Mouse (Mus musculus) retina, adult 2 months (tissue): ENCODE results near the gene Cp.
A peak's percentile ranks its signal among the peaks of the same experiment; 100 is the strongest.
"Not testable (repeated sequence)": the region's sequence is repeated elsewhere in the genome, so short reads cannot be mapped to it uniquely, and the experiment has no call there.

Source experiments
- DNase-seq: peaks from one replicate; pipeline ENCODE4 v3.0.0-alpha.2; 2012; ENCODE audit warnings: low read depth, low spot score

Cp gene

GRCm38 (mm10) chr3:20005611-20006010, 48.8 kb downstream of the Cp start:
- no peak for DNase-seq

- no peak for DNase-seq
Observed at GRCm38 (mm10) chr3:20007275-20007674, 50.4 kb downstream of the Cp start.

- DNase-seq, result no peak
Observed at GRCm38 (mm10) chr3:20007759-20008158, 50.9 kb downstream of the Cp start.

- DNase-seq, result no peak
Observed at GRCm38 (mm10) chr3:20010464-20010863, 53.6 kb downstream of the Cp start.

- DNase-seq, result not testable (repeated sequence)
Observed at GRCm38 (mm10) chr3:20010905-20011304, 54.1 kb downstream of the Cp start.

GRCm38 (mm10) chr3:20014454-20014853, 57.6 kb downstream of the Cp start:
- no peak for DNase-seq

- no peak for DNase-seq
Observed at GRCm38 (mm10) chr3:20018076-20018475, 61.2 kb downstream of the Cp start.

GRCm38 (mm10) chr3:20023832-20024231, 67.0 kb downstream of the Cp start:
- no peak for DNase-seq

GRCm38 (mm10) chr3:20026481-20026880, 69.6 kb downstream of the Cp start:
- no peak for DNase-seq

- DNase-seq, result no peak
Observed at GRCm38 (mm10) chr3:20026996-20027689, 70.3 kb downstream of the Cp start.

- DNase-seq, result no peak
Observed at GRCm38 (mm10) chr3:20027788-20028187, 70.9 kb downstream of the Cp start.

- DNase-seq, result no peak
Observed at GRCm38 (mm10) chr3:20028640-20029039, 71.8 kb downstream of the Cp start.

GRCm38 (mm10) chr3:20030807-20031206, 74.0 kb downstream of the Cp start:
- DNase-seq, result no peak

- DNase-seq, result no peak
Observed at GRCm38 (mm10) chr3:20033761-20034718, 77.2 kb downstream of the Cp start.

- DNase-seq, result peak; percentile 73
Observed at GRCm38 (mm10) chr3:20034719-20035404, 78.0 kb downstream of the Cp start, which contains the start of gene Hps3. TSS of gene Hps3 (minus strand) at chr3:20035315.

GRCm38 (mm10) chr3:20036069-20036468, 79.2 kb downstream of the Cp start:
- no peak for DNase-seq

GRCm38 (mm10) chr3:20041461-20041860, 84.6 kb downstream of the Cp start:
- DNase-seq, result not testable (repeated sequence)

- DNase-seq, result not testable (repeated sequence)
Observed at GRCm38 (mm10) chr3:20044736-20045135, 87.9 kb downstream of the Cp start.

- DNase-seq, result peak; percentile 86
Observed at GRCm38 (mm10) chr3:20057306-20058196, 100.7 kb downstream of the Cp start, which contains the start of gene Hltf. TSS of gene Hltf (plus strand) at chr3:20057811.

- no peak for DNase-seq
Observed at GRCm38 (mm10) chr3:20058197-20058541, 101.3 kb downstream of the Cp start.
